Mouse (Mus musculus): Measurements from ENCODE around the gene Gm17019.
"Not testable (repeated sequence)": the region's sequence is repeated elsewhere in the genome, so short reads cannot be mapped to it uniquely, and the experiment has no call there.

Gm17019 gene

DNA sequence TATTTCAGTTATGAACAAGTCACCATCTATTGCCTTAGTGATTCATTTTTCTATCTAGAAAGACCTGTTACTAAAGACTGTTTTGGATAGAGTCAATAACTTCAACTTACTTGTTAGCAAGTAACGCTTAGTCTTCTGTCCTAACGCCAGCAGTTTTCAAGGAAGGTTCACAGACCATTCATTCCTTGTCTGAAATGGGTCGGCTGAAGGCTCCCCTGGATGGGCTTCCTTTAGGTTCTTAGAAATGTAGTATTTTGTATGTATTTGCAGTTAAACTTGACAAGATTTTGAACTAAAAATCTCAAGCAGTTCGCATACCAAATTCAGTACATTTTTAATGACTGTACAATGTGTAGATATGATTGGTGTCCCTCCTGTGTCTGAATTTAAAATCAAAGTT, 35.2 kb downstream of the Gm17019 start:
- DNase-seq (ENCODE audit: extremely low read depth, low read depth) = not testable (repeated sequence)

DNA sequence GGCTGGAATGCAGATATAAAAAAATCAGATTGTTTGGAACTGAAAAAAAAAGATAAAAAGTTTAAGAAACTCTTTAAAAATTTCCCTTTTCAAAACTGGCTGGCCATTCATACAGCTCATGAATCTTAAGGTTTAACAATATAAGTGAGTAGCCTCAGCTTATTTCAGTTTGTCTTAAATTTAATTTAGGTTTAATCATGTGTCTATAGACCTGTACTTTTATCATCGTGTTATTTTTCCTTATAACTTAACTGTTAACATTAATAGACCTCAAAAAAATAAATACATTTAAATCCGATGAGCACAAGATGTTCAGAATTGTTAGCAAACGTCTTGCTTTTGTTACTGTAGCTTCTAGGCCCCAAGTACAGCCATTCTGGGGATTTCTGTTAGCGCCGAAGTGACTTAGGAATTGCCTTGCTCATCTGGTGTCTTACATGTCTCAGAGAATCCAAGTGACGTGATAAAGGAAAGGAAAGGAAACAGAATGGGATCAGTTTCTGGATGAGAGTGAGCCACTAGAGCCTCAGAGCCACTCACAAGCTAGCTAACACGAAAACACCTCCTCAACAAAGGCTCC, 36.0 kb downstream of the Gm17019 start:
- DNase-seq (ENCODE audit: extremely low read depth, low read depth) = not testable (repeated sequence)

DNA sequence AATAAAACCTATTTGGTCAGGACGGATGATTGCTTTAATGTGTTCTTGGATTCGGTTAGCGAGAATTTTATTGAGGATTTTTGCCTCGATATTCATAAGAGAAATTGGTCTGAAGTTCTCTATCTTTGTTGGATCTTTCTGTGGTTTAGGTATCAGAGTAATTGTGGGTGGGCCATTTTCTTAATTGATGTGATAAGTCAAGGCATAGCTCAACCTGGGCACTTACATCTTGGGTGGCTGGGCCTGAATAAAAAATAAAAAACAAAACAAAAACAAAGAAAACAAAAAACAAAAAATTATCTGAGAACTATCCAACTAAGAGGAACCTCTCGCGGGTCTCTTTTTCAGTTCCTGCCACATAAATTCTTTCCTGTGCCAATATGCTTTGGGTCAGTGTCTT, 38.7 kb downstream of the Gm17019 start:
- DNase-seq (ENCODE audit: extremely low read depth, low read depth) = not testable (repeated sequence)

DNA sequence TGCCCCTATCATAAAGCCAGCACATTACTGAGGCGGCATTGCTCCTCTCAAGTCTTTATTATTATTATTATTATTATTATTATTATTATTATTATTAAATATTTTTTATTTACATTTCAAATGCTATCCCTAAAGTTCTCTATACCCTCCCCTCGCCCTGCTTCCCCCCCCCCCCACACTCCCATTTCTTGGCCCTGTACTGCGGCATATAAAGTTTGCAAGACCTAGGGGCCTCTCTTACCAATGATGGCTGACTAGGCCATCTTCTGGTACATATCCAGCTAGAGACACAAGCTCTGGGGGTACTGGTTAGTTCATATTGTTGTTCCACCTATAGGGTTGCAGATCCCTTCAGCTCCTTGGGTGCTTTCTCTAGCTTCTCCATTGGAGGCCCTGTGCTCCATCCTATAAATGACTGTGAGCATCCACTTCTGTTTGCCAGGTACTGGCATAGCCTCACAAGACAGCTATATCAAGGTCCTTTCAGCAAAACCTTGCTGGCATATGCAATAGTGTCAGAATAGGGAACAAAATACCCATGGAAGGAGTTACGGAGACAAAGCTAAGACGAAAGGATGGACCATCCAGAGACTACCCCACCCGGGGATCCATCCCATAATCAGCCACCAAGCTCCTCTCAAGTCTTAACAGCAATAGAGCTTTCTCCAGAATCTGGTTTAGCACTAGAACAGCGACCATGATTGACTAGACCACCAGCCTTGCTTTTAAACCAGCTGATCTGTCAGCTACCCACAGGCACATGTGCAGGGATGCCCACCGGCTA, 42.2 kb downstream of the Gm17019 start:
- not testable (repeated sequence) for DNase-seq (ENCODE audit: extremely low read depth, low read depth)

DNA sequence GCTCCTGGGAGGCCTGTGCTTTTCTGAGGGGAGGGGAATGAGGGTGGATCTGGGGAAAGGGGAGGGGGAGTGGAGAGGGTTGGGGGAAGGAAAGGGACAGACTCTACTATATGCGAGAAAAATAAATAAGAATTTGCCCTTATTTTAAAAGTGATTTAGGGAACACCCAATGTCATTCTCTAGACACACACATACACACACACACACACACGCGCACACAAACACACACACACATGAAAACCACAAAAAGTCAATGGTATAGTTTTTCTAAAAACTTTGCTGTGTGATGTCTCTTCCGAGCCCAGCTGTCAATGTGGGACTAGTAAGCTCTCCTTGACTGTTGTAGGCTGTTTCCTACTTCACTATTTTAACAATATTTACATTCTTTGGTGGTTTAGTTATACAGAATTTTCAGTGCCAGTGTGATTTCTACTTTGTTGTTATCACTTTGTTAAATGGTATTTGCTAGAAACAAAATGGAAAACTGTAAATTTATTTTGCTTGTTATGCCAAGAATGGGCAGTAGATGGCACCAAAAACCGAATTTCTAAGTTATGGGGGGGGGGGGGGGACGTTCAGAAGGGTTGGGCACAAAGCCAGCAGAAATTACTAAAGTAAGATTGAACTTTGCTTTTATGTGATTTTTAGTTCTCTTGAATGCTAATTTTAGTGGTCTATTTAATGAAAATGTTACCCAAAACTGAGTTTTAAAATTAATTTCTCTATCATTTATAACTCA, 46.0 kb downstream of the Gm17019 start:
- not testable (repeated sequence) for DNase-seq (ENCODE audit: extremely low read depth, low read depth)

All from MEL-GATA-1-ER (cell line).